Mouse (Mus musculus): ENCODE results near the gene Bptf. TPM values are rescaled to one million over a fixed set of nuclear protein-coding genes. Genes with fewer than 3 reads are reported as not detected.
"Not testable (repeated sequence)": the region's sequence is repeated elsewhere in the genome, so short reads cannot be mapped to it uniquely, and the experiment has no call there.

Gene Bptf
- polyA plus RNA-seq, 1 experiment from 2014 or later, result 8.3 TPM

DNA sequence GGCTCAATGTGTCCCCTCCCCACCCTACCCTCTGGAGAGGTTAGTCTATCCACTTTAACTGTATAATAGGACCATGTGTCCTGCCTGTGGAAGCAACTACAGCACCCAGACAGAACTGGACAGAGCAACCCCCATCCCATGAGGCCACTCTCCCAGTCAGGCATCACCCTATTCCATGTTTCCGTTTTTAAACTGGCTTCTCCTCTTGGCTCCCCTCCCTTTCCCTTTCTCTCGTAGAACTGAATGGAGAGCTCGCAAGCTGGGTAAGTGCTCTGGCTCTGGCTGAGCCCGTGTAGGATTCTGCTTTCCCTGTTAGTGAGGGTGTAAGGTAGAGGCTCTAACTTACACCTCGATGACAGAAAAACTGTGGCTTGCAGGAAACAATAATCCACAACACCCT is 48.4 kb downstream of the Bptf start:
- DNase-seq (no peak), ATAC-seq (no peak)
- 81% methylated on average over 5 of the region's 5 CpGs for WGBS (ENCODE audit: insufficient replicate concordance)
- no peak overlapping the region for H3K9ac ChIP-seq (replicated peaks)
- H3K27ac ChIP-seq (ENCODE audit: low read depth), result no peak overlapping the region
- H3K4me2 ChIP-seq (ENCODE audit: low read depth, low read length), result no peak overlapping the region
- no peaks in the 10 kb centered on the region for H3K9me3 ChIP-seq (ENCODE audit: low read length)
- H3K36me3 ChIP-seq (replicated peaks; ENCODE audit: insufficient read depth, low read length), result peaks cover 52% of the 10 kb centered on the region
- no peaks in the 10 kb centered on the region; the same call in 1 of the 2 replicates for H3K4me1 ChIP-seq (ENCODE audit: insufficient read depth)
- TF ChIP-seq EP300 (IDR thresholded peaks at IDR 0.05; ENCODE audit: low read depth) (no peak), CTCF (IDR thresholded peaks at IDR 0.05; ENCODE audit: low read depth) (no peak)
- H3K27me3 ChIP-seq (ENCODE audit: insufficient read depth, low read length), result no peaks in the 10 kb centered on the region
- no peak overlapping the region for H3K4me3 ChIP-seq (ENCODE audit: low read depth, low read length)

DNA sequence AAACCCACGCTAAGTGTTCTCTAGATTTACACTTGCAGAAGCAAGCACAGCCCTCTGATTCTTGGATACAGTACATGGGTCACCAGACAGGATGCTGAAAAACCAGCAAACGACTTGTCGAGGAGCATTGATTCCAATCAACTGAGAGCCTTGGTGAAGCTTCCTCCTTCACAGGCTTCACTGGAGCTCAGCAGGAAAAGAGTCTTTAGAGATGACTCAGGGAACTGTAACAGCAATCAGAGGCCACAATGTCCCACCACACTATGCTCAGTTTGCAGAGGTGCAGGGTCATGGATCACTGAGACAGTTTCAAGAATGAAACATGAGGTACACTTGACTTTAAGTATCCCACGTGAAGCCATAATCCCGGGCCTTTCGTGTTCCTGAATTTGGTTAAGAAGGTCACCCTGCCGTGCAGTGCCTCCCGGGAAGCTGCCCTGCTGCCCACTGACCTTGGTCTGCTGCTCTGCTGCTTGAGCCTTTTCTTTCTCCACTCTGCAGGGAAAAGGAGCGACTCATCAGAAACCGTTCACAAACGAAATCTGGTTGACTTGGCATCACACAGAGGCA is 66.6 kb downstream of the Bptf start:
- H3K4me3 ChIP-seq (ENCODE audit: low read depth, low read length), result no peak overlapping the region
- no peaks in the 10 kb centered on the region for H3K27me3 ChIP-seq (ENCODE audit: insufficient read depth, low read length)
- H3K9me3 ChIP-seq (ENCODE audit: low read length), result no peaks in the 10 kb centered on the region
- TF ChIP-seq EP300 (IDR thresholded peaks at IDR 0.05; ENCODE audit: low read depth) (no peak), CTCF (IDR thresholded peaks at IDR 0.05; ENCODE audit: low read depth) (no peak)
- WGBS (ENCODE audit: insufficient replicate concordance), result 87% methylated on average over 11 of the region's 11 CpGs
- H3K4me2 ChIP-seq (ENCODE audit: low read depth, low read length), result no peak overlapping the region
- DNase-seq (no peak), ATAC-seq (no peak)
- no peak overlapping the region for H3K27ac ChIP-seq (ENCODE audit: low read depth)
- no peak overlapping the region for H3K9ac ChIP-seq (replicated peaks)
- peaks cover 75% of the 10 kb centered on the region for H3K36me3 ChIP-seq (replicated peaks; ENCODE audit: insufficient read depth, low read length)
- H3K4me1 ChIP-seq (ENCODE audit: insufficient read depth), result no peaks in the 10 kb centered on the region

DNA sequence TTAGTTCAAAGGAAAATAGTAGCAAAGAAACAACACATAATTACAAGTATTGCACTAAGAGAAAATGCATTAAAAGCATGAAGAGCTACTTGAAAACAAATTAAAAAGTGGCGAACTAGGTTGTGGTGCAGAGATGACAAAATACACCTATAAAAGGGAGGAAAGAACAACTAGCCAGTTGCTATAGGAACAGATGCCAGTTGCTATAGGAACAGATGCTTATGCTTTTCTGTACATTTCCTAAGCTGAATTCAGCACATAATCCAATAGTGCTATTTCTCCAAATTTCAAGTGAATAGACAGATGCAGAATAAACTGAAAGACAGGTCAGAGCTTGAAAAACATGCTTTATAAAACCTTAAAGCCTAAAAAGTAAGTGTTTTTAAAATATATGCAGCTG is 67.3 kb downstream of the Bptf start:
- 95% methylated on average over 1 of the region's 1 CpGs for whole genome bisulfite sequencing (ENCODE audit: insufficient replicate concordance)
- H3K36me3 ChIP-seq (replicated peaks; ENCODE audit: insufficient read depth, low read length), result peaks cover 78% of the 10 kb centered on the region
- H3K9ac ChIP-seq (replicated peaks), result no peak overlapping the region

DNA sequence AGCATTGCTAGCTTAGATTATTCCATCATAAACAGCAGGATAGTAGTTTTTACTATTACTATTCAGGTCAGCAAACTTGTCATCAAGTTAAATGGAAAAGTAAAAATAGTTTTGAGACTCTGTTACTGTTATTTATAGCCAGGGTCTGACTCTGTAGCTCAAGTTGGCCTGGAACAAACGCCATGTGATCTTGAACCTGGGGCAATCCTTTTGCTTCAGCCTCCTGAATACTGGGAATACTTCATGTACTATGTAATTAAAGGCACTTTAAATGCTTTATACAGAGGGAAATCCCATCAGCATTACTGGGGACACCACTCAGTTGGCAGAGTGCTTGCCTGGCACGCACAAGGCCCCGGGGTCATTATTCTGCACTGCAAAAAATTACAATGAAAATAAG is 68.9 kb downstream of the Bptf start:
- ATAC-seq (no peak), DNase-seq (no peak)
- no peaks in the 10 kb centered on the region for H3K27me3 ChIP-seq (ENCODE audit: insufficient read depth, low read length)
- H3K9me3 ChIP-seq (ENCODE audit: low read length), result no peaks in the 10 kb centered on the region
- 92% methylated on average over 3 of the region's 3 CpGs for WGBS (ENCODE audit: insufficient replicate concordance)
- peaks cover 83% of the 10 kb centered on the region for H3K36me3 ChIP-seq (replicated peaks; ENCODE audit: insufficient read depth, low read length)
- H3K9ac ChIP-seq (replicated peaks), result no peak overlapping the region
- no peak overlapping the region for H3K27ac ChIP-seq (ENCODE audit: low read depth)
- TF ChIP-seq CTCF (IDR thresholded peaks at IDR 0.05; ENCODE audit: low read depth), result no peak
- no peak for TF ChIP-seq EP300 (IDR thresholded peaks at IDR 0.05; ENCODE audit: low read depth)
- no peak overlapping the region for H3K4me2 ChIP-seq (ENCODE audit: low read depth, low read length)
- H3K4me3 ChIP-seq (ENCODE audit: low read depth, low read length), result no peak overlapping the region
- H3K4me1 ChIP-seq (ENCODE audit: insufficient read depth), result no peaks in the 10 kb centered on the region

More for the DNA sequence above, 67.3 kb downstream of the Bptf start:
- Histone ChIP-seq H3K27me3 (ENCODE audit: insufficient read depth, low read length) (no peaks in the 10 kb centered on the region), H3K4me3 (ENCODE audit: low read depth, low read length) (no peak overlapping the region), H3K9me3 (ENCODE audit: low read length) (no peaks in the 10 kb centered on the region), H3K4me1 (ENCODE audit: insufficient read depth) (no peaks in the 10 kb centered on the region), H3K27ac (ENCODE audit: low read depth) (no peak overlapping the region), H3K4me2 (ENCODE audit: low read depth, low read length) (no peak overlapping the region)
- TF ChIP-seq CTCF (IDR thresholded peaks at IDR 0.05; ENCODE audit: low read depth), result no peak
- ATAC-seq (no peak), DNase-seq (no peak)

DNA sequence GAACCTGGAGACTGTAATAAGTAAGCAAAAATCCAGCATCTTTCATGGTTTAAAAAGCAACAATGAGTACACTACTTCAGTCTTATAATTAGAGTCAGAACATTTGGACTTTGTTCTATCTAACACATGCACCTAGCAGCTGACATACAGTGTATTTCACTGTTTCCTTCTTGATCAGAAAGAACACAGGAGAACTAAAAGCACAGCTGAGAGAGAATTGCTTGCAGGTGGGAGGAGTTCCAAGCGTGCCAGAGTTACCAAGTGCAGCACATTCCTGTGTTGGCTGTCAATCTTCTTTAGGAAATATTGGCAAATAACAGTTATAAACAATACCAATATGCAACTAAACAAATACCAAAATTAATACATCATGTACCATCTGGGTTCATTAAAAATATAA is 71.0 kb downstream of the Bptf start:
- WGBS (ENCODE audit: insufficient replicate concordance), result 82% methylated on average over 1 of the region's 1 CpGs
- TF ChIP-seq EP300 (IDR thresholded peaks at IDR 0.05; ENCODE audit: low read depth) (no peak), CTCF (IDR thresholded peaks at IDR 0.05; ENCODE audit: low read depth) (no peak)
- Histone ChIP-seq H3K4me2 (ENCODE audit: low read depth, low read length) (no peak overlapping the region), H3K4me1 (ENCODE audit: insufficient read depth) (no peaks in the 10 kb centered on the region), H3K4me3 (ENCODE audit: low read depth, low read length) (no peak overlapping the region), H3K9me3 (ENCODE audit: low read length) (no peaks in the 10 kb centered on the region), H3K36me3 (replicated peaks; ENCODE audit: insufficient read depth, low read length) (peaks cover 83% of the 10 kb centered on the region), H3K27me3 (ENCODE audit: insufficient read depth, low read length) (no peaks in the 10 kb centered on the region), H3K9ac (replicated peaks) (no peak overlapping the region), H3K27ac (ENCODE audit: low read depth) (no peak overlapping the region)
- ATAC-seq (no peak), DNase-seq (no peak)

DNA sequence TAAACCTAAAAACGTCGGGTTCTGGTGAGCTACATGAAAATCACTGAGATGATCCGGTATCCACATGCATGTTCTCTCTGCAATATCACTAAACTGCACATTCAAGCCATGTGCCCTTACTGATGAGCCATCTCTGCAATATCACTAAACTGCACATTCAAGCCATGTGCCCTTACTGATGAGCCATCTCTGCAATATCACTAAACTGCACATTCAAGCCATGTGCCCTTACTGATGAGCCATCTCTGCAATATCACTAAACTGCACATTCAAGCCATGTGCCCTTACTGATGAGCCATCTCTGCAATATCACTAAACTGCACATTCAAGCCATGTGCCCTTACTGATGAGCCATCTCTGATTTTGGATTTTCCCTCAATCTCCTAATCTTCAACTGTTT is 72.3 kb downstream of the Bptf start:
- not testable (repeated sequence) for DNase-seq; ATAC-seq; H3K4me1 ChIP-seq (ENCODE audit: insufficient read depth); H3K9me3 ChIP-seq (ENCODE audit: low read length); H3K4me3 ChIP-seq (ENCODE audit: low read depth, low read length); H3K27me3 ChIP-seq (ENCODE audit: insufficient read depth, low read length); H3K4me2 ChIP-seq (ENCODE audit: low read depth, low read length); H3K27ac ChIP-seq (ENCODE audit: low read depth); H3K9ac ChIP-seq (replicated peaks)
- WGBS (ENCODE audit: insufficient replicate concordance), result 69% methylated on average over 3 of the region's 3 CpGs
- TF ChIP-seq EP300 (IDR thresholded peaks at IDR 0.05; ENCODE audit: low read depth), result peak; percentile 68
- peaks cover 82% of the 10 kb centered on the region for H3K36me3 ChIP-seq (replicated peaks; ENCODE audit: insufficient read depth, low read length)

DNA sequence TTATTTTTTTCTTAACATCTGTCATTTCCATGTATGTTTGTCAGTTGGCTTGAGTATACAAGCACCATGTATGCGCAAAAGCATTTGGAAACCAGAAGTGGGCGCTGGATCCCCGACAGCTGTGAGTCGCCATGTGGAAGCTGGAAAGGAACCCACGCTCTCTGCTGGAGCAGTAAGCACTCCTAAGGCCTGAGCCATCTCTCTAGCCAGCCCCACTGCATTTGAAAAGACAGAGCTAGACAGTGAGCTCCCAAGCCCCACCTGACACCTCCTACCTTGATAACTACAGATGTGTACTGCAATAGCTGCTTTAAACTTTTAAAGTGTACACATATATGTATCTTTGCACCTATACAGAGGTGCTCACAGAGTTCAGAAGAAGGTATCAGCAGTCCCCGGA is 74.5 kb downstream of the Bptf start:
- H3K27me3 ChIP-seq (ENCODE audit: insufficient read depth, low read length), result no peaks in the 10 kb centered on the region
- no peaks in the 10 kb centered on the region for H3K9me3 ChIP-seq (ENCODE audit: low read length)
- 88% methylated on average over 6 of the region's 6 CpGs for WGBS (ENCODE audit: insufficient replicate concordance)
- no peaks in the 10 kb centered on the region for H3K4me1 ChIP-seq (ENCODE audit: insufficient read depth)
- TF ChIP-seq CTCF (IDR thresholded peaks at IDR 0.05; ENCODE audit: low read depth) (no peak), EP300 (IDR thresholded peaks at IDR 0.05; ENCODE audit: low read depth) (no peak)
- ATAC-seq, result no peak
- H3K4me3 ChIP-seq (ENCODE audit: low read depth, low read length), result no peak overlapping the region
- peaks cover 89% of the 10 kb centered on the region for H3K36me3 ChIP-seq (replicated peaks; ENCODE audit: insufficient read depth, low read length)
- no peak overlapping the region for H3K4me2 ChIP-seq (ENCODE audit: low read depth, low read length)
- H3K9ac ChIP-seq (replicated peaks), result no peak overlapping the region
- no peak overlapping the region for H3K27ac ChIP-seq (ENCODE audit: low read depth)
- no peak for DNase-seq

Measured in liver, postnatal 0 days (tissue).